Mouse (Mus musculus): ENCODE data around the gene Opcml.

- TF ChIP-seq GATA1 (IDR thresholded peaks at IDR 0.05; ENCODE audit: low read length) (no peak), TAL1 (IDR thresholded peaks at IDR 0.05; ENCODE audit: low read length) (no peak)
Observed at GRCm38 (mm10) chr9:28149507-28149906, 358.9 kb downstream of the Opcml start.

Data from erythroblast, embryonic 14.5 days (primary cell).